Mouse (Mus musculus): ENCODE measurements around the gene Hs6st2. TPM values are rescaled to one million over a fixed set of nuclear protein-coding genes. Genes with fewer than 3 reads are reported as not detected.

Gene Hs6st2
- polyA plus RNA-seq, 1 experiment from 2014 or later = 15.4 TPM

DNA sequence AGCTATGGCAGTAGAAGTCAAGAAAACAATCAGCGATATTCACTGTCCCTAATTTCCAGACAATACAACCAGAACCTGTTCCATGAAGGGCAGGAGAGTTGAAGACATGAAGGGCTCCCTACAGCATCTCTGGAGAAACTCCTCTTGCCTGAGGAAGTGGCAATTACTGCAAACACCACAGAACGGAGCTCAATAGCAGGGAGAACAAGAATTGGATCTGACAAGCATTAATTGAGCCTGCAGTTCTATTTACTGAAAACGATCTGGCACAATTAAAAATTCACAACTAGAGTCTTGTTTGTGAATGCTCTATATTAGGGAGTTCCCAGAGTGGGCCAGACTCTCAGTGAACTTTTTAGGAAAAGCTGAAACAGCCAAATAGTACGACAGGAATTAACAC, 238.3 kb downstream of the Hs6st2 start:
- WGBS = 80% methylated on average over 4 of the region's 4 CpGs
- Histone ChIP-seq H3K4me2 (replicated peaks) (no peak overlapping the region), H3K4me3 (no peak overlapping the region), H3K4me1 (no peaks in the 10 kb centered on the region), H3K9ac (replicated peaks) (no peak overlapping the region), H3K27ac (replicated peaks) (no peak overlapping the region), H3K9me3 (no peaks in the 10 kb centered on the region), H3K36me3 (no peaks in the 10 kb centered on the region), H3K27me3 (no peaks in the 10 kb centered on the region)
- no peak for ATAC-seq (ENCODE audit: low FRiP score, low read depth)

- 61% methylated on average over 3 of the region's 3 CpGs for WGBS
- Histone ChIP-seq H3K27me3 (no peaks in the 10 kb centered on the region), H3K27ac (replicated peaks) (no peak overlapping the region), H3K36me3 (no peaks in the 10 kb centered on the region), H3K4me3 (no peak overlapping the region), H3K4me1 (no peaks in the 10 kb centered on the region), H3K9me3 (no peaks in the 10 kb centered on the region), H3K4me2 (replicated peaks) (no peak overlapping the region), H3K9ac (replicated peaks) (no peak overlapping the region)
- no peak for ATAC-seq (ENCODE audit: low FRiP score, low read depth)
These were observed 249.9 kb downstream of the Hs6st2 start for GRCm38 (mm10) chrX:51431706-51432105.

GRCm38 (mm10) chrX:51425031-51425430, 256.6 kb downstream of the Hs6st2 start:
- Histone ChIP-seq H3K9me3 (no peaks in the 10 kb centered on the region), H3K27ac (replicated peaks) (no peak overlapping the region), H3K4me1 (no peaks in the 10 kb centered on the region), H3K36me3 (no peaks in the 10 kb centered on the region), H3K27me3 (no peaks in the 10 kb centered on the region), H3K4me2 (replicated peaks) (no peak overlapping the region), H3K4me3 (no peak overlapping the region), H3K9ac (replicated peaks) (no peak overlapping the region)
- ATAC-seq (ENCODE audit: low FRiP score, low read depth) = no peak
- WGBS = 77% methylated on average over 5 of the region's 5 CpGs

GRCm38 (mm10) chrX:51410289-51410688, 271.4 kb downstream of the Hs6st2 start:
- H3K27me3 ChIP-seq = no peaks in the 10 kb centered on the region

DNA sequence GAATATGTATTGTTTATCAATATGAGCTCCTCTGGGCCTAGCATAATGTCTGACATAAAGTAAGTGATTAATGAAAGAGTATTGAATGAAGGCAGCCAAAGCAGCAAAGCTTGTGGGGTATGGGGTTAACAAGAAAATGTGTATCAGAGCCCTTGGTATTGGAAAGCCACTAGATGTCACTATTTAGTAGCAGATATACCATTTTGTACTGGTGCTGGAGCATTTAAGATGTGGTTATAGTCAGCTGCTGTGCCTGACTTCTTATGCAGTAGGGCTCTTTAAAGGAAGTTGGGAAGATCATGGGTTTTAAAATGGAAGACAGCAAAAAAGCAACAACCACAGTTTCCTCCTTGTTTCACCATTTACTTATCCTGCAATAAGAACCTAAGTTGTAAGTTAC, 284.2 kb downstream of the Hs6st2 start:
- no peak overlapping the region for H3K4me2 ChIP-seq (replicated peaks)
- H3K4me3 ChIP-seq = no peak overlapping the region
- H3K27ac ChIP-seq (replicated peaks) = no peak overlapping the region
- no peaks in the 10 kb centered on the region for H3K36me3 ChIP-seq
- no peaks in the 10 kb centered on the region for H3K27me3 ChIP-seq
- H3K9ac ChIP-seq (replicated peaks) = no peak overlapping the region
- no peak for ATAC-seq (ENCODE audit: low FRiP score, low read depth)
- H3K4me1 ChIP-seq = no peaks in the 10 kb centered on the region
- H3K9me3 ChIP-seq = no peaks in the 10 kb centered on the region

More at GRCm38 (mm10) chrX:51410289-51410688, 271.4 kb downstream of the Hs6st2 start:
- Histone ChIP-seq H3K9ac (replicated peaks) (no peak overlapping the region), H3K4me3 (no peak overlapping the region), H3K4me1 (no peaks in the 10 kb centered on the region), H3K27ac (replicated peaks) (no peak overlapping the region), H3K4me2 (replicated peaks) (no peak overlapping the region), H3K36me3 (no peaks in the 10 kb centered on the region), H3K9me3 (no peaks in the 10 kb centered on the region)
- 82% methylated on average over 2 of the region's 2 CpGs for WGBS
- no peak for ATAC-seq (ENCODE audit: low FRiP score, low read depth)

GRCm38 (mm10) chrX:51374670-51375069, 307.0 kb downstream of the Hs6st2 start:
- no peak overlapping the region for H3K27ac ChIP-seq (replicated peaks)
- H3K27me3 ChIP-seq = no peaks in the 10 kb centered on the region; the same call in 1 of the 2 replicates
- no peak overlapping the region for H3K4me2 ChIP-seq (replicated peaks)
- WGBS = 16% methylated on average over 5 of the region's 5 CpGs
- no peaks in the 10 kb centered on the region for H3K9me3 ChIP-seq
- H3K9ac ChIP-seq (replicated peaks) = no peak overlapping the region
- ATAC-seq (ENCODE audit: low FRiP score, low read depth) = no peak
- H3K36me3 ChIP-seq = no peaks in the 10 kb centered on the region
- no peak overlapping the region for H3K4me3 ChIP-seq
- H3K4me1 ChIP-seq = no peaks in the 10 kb centered on the region

DNA sequence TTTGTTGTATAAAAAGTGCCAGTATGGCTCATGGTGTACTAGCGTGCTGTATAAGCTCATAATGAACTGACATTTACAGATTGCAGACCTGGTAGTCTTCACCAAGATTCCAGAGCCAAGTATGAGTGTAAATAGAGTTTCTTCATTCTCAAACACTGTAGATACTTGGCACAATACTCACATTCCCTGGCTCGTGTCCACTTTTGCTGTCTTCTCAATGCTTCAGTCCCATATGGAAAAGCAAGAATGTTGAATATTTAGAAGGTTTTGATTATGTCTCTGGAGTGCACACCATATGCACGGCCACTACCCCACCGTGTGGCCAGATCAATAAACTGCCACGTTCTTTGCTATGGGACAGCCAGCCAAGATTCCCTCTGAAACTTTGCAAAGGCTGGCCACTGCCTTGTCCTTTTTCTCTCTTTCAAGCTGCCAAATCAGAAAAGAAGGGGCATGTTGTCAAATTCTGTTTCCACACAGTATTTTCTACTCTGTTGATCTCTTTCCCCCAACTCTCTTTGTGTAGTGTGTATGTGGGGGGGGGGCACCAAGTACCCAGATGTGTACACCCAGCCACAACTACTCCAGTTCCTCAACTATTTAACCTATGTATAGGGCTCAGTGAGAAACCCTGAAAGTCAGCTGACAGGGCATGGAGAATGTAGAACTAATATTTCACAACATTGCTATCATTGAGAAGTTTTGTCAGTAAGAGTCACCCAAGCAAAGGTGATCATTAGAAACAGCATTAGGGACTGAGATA, 309.0 kb downstream of the Hs6st2 start:
- WGBS = 45% methylated on average over 5 of the region's 5 CpGs
- H3K9me3 ChIP-seq = no peaks in the 10 kb centered on the region
- H3K4me3 ChIP-seq = no peak overlapping the region
- H3K9ac ChIP-seq (replicated peaks) = no peak overlapping the region
- H3K4me1 ChIP-seq = no peaks in the 10 kb centered on the region
- H3K27ac ChIP-seq (replicated peaks) = no peak overlapping the region
- no peak overlapping the region for H3K4me2 ChIP-seq (replicated peaks)
- H3K36me3 ChIP-seq = no peaks in the 10 kb centered on the region
- no peak for ATAC-seq (ENCODE audit: low FRiP score, low read depth)
- H3K27me3 ChIP-seq = no peaks in the 10 kb centered on the region; the same call in 1 of the 2 replicates

DNA sequence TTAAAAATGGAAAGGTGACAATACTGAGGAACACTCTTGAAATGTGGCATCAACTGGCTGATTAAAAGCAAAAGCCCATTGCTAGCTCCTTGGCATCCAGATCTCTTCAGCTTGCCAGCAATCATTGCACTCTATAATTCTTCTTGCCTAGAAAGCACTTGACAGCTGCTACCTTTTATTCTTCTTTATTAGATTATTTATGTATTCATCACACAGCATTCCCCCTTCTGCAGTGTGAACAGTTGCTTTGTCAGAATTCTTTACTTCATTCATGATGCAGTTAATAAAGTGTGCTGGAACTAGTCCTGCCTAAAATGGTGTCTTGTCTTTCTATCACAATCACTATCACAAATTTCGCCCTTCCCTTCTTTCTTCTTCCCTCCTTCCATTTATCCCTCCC, 332.0 kb downstream of the Hs6st2 start:
- H3K36me3 ChIP-seq = no peaks in the 10 kb centered on the region
- H3K9me3 ChIP-seq = no peaks in the 10 kb centered on the region
- peaks cover 20% of the 10 kb centered on the region; the same call in 1 of the 2 replicates for H3K27me3 ChIP-seq
- WGBS = 84% methylated on average over 1 of the region's 1 CpGs
- no peak overlapping the region for H3K4me2 ChIP-seq (replicated peaks)
- no peak overlapping the region for H3K27ac ChIP-seq (replicated peaks)
- no peak overlapping the region for H3K9ac ChIP-seq (replicated peaks)
- H3K4me1 ChIP-seq = no peaks in the 10 kb centered on the region
- ATAC-seq (ENCODE audit: low FRiP score, low read depth) = no peak
- H3K4me3 ChIP-seq = no peak overlapping the region

GRCm38 (mm10) chrX:51343595-51343994, 338.1 kb downstream of the Hs6st2 start:
- 63% methylated on average over 3 of the region's 3 CpGs for WGBS
- H3K4me1 ChIP-seq = no peaks in the 10 kb centered on the region
- H3K9ac ChIP-seq (replicated peaks) = no peak overlapping the region
- H3K36me3 ChIP-seq = no peaks in the 10 kb centered on the region
- no peak overlapping the region for H3K4me3 ChIP-seq
- no peak overlapping the region for H3K4me2 ChIP-seq (replicated peaks)
- ATAC-seq (ENCODE audit: low FRiP score, low read depth) = no peak
- H3K9me3 ChIP-seq = no peaks in the 10 kb centered on the region
- no peak overlapping the region for H3K27ac ChIP-seq (replicated peaks)
- peaks cover 15% of the 10 kb centered on the region; the same call in 1 of the 2 replicates for H3K27me3 ChIP-seq

Other genes with a start within 250 kb of the Hs6st2 start
- gene Usp26, start 119.4 kb upstream of the Hs6st2 start, polyA plus RNA-seq (2016; fragmentation: Nextera tagmentation; extraction: Ambion mirVana) = not detected in 2 replicates

Measured in midbrain, embryonic 12.5 days (tissue).